Mouse (Mus musculus) CH12.LX (cell line): ENCODE results near the gene Rxfp4.

ENCODE experiments used
- CHD2 ChIP-seq: IDR thresholded peaks from 2 replicates; pipeline ENCODE4 v1.6.1; 2011; ENCODE audit warnings: low read length, improper control_type of control experiment
- CTCF ChIP-seq, 2 experiments: IDR thresholded peaks in 1 of 2; conservative IDR thresholded peaks in 1 of 2; 2 replicates each; pipeline ENCODE4 v1.5.1; 2011 to 2012; ENCODE audit warnings: low read depth in 2 of 2, low read length in 2 of 2, improper control_type of control experiment in 1 of 2, inconsistent platforms in 1 of 2, mild to moderate bottlenecking in 1 of 2, moderate library complexity in 1 of 2
- HCFC1 ChIP-seq: IDR thresholded peaks from 2 replicates; pipeline ENCODE4 v1.6.1; 2012; ENCODE audit warnings: low read depth, mild to moderate bottlenecking, inconsistent platforms, low read length, improper control_type of control experiment
- JUND ChIP-seq: conservative IDR thresholded peaks from 2 replicates; pipeline ENCODE4 v1.6.1; 2011; ENCODE audit warnings: low read depth, low read length, improper control_type of control experiment
- KAT2A ChIP-seq: IDR thresholded peaks from 2 replicates; pipeline ENCODE4 v1.6.1; 2012; ENCODE audit warnings: low read length, improper control_type of control experiment, inconsistent platforms; ENCODE audit not compliant: insufficient replicate concordance
- MAFK ChIP-seq: IDR thresholded peaks from 2 replicates; pipeline ENCODE4 v1.6.1; 2011; ENCODE audit warnings: low read length, improper control_type of control experiment; ENCODE audit not compliant: insufficient replicate concordance
- MAX ChIP-seq: IDR thresholded peaks from 2 replicates; pipeline ENCODE4 v1.6.1; 2011; ENCODE audit warnings: low read length, improper control_type of control experiment
- MXI1 ChIP-seq: IDR thresholded peaks from 2 replicates; pipeline ENCODE4 v1.6.1; 2011; ENCODE audit warnings: mild to moderate bottlenecking, low read depth, low read length, improper control_type of control experiment
- SMC3 ChIP-seq: IDR thresholded peaks from 2 replicates; pipeline ENCODE4 v1.6.1; 2011; ENCODE audit warnings: low read depth, low read length, improper control_type of control experiment
- ZKSCAN1 ChIP-seq: IDR thresholded peaks from 2 replicates; pipeline ENCODE4 v1.6.1; 2012; ENCODE audit warnings: low read depth, inconsistent platforms, low read length, improper control_type of control experiment, borderline replicate concordance

DNA sequence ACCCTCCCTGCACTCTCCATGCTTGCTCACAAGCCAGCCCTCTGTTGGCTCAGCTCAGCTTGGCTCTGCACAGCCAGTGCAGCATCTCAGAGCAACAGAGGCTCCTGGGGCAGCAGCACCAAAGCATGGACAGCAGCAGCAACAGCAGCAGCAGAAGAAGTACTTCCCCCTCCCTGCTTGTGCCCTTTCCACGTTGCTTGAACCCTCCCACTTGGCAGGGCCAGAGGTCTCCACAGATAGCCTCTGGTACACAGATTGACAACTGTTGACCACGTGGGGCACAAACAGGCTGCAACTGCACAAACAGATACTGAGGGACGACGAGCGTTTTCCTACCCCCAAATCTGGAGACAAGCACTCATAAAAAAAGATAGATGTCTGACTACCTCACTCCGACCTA, 6.9 kb upstream of the Rxfp4 start:
- TF ChIP-seq CTCF (conservative IDR thresholded peaks at IDR 0.05 in 1 of 2, IDR thresholded peaks at IDR 0.05 in 1 of 2; ENCODE audit: low read depth in 2 of 2, low read length in 2 of 2) (no peak), HCFC1 (no peak), JUND (no peak), ZKSCAN1 (no peak), KAT2A (no peak), CHD2 (no peak), MAX (no peak), SMC3 (no peak), MAFK (no peak), MXI1 (no peak)
